Mouse (Mus musculus) heart, postnatal 0 days (tissue): ENCODE results near the gene Dab2. TPM values are rescaled to one million over a fixed set of nuclear protein-coding genes. Genes with fewer than 3 reads are reported as not detected.
A peak's percentile ranks its signal among the peaks of the same experiment; 100 is the strongest.

Experiments
- ATAC-seq: fragments of 200-750 bp; cut with Nextera tagmentation; 2 replicates; pipeline ENCODE4 v1.8.0; 2017; ENCODE audit warnings: low read depth, moderate number of reproducible peaks, moderate library complexity; ENCODE audit not compliant: insufficient read depth
- DNase-seq: peaks from one replicate; pipeline ENCODE4 v3.0.0-alpha.2; 2016; ENCODE audit warnings: low spot score
- H3K27ac ChIP-seq: fragments of 300-500 bp; sonication (generic); 2 replicates; pipeline ENCODE4 v1.5.1; 2014; ENCODE audit warnings: low read depth, mild to moderate bottlenecking
- H3K27me3 ChIP-seq: fragments of 300-500 bp; sonication (generic); 2 replicates; pipeline ENCODE4 v1.6.1; 2014; ENCODE audit warnings: low read length, mixed read lengths; ENCODE audit not compliant: control insufficient read depth, insufficient read depth
- H3K36me3 ChIP-seq: fragments of 300-500 bp; sonication (generic); replicated peaks from 2 replicates; pipeline ENCODE4 v1.6.1; 2014; ENCODE audit warnings: low read length, mixed read lengths; ENCODE audit not compliant: control insufficient read depth, insufficient read depth
- H3K4me1 ChIP-seq: fragments of 300-500 bp; sonication (generic); 2 replicates; pipeline ENCODE4 v1.6.1; 2014; ENCODE audit warnings: antibody characterized with exemption; ENCODE audit not compliant: control insufficient read depth, insufficient read depth
- H3K4me2 ChIP-seq: fragments of 300-500 bp; sonication (generic); 2 replicates; pipeline ENCODE4 v1.6.1; 2014; ENCODE audit warnings: low read depth, mild to moderate bottlenecking, low read length, moderate library complexity
- H3K4me3 ChIP-seq: fragments of 300-500 bp; sonication (generic); 2 replicates; pipeline ENCODE4 v1.5.1; 2014; ENCODE audit warnings: low read depth, low read length
- H3K9ac ChIP-seq: fragments of 300-500 bp; sonication (generic); replicated peaks from 2 replicates; pipeline ENCODE4 v1.6.1; 2014; ENCODE audit warnings: low read depth, low read length, mixed read lengths
- H3K9me3 ChIP-seq: fragments of 300-500 bp; sonication (generic); replicated peaks from 2 replicates; pipeline ENCODE4 v1.6.1; 2016; ENCODE audit warnings: low read length; ENCODE audit not compliant: control insufficient read depth
- CTCF ChIP-seq: IDR thresholded peaks from 2 replicates; pipeline ENCODE4 v1.5.1; 2016; ENCODE audit warnings: antibody characterized with exemption, control low read depth, low read depth
- EP300 ChIP-seq: IDR thresholded peaks from 2 replicates; pipeline ENCODE4 v1.6.1; 2016; ENCODE audit warnings: antibody characterized with exemption, low read depth
- WGBS: fragments of 180-500 bp; shearing (Covaris S2); extraction: QIAGEN DNeasy Blood & Tissue Kit; methylation state at CpG from one replicate; pipeline ENCODE4 v1.1.7; 2014; 5-methylcytosine and 5-hydroxymethylcytosine counted together
- polyA plus RNA-seq: library from polyadenylated mRNA; unstranded; fragments of >200 nt; fragmentation: Nextera tagmentation; extraction: Ambion mirVana; gene quantifications from 2 replicates; pipeline ENCODE4 v1.2.1, GENCODE M21; 2015
- total RNA-seq: library from RNA; depleted of rRNA; stranded (reverse); fragments of >200 nt; gene quantifications from 2 replicates; pipeline ENCODE4 v1.2.3, GENCODE M21; 2014; ENCODE audit warnings: low replicate concordance

Gene Dab2
- total and polyA plus RNA-seq, 2 experiments from 2014 or later = 9.4 to 11.3 TPM

GRCm38 (mm10) chr15:6390657-6391056, 91.1 kb downstream of the Dab2 start:
- Histone ChIP-seq H3K9me3 (no peaks in the 10 kb centered on the region), H3K4me1 (peaks cover 15% of the 10 kb centered on the region; the same call in 1 of the 2 replicates), H3K27ac (no peak overlapping the region), H3K4me3 (no peak overlapping the region), H3K27me3 (no peaks in the 10 kb centered on the region), H3K9ac (no peak overlapping the region), H3K4me2 (0 out of 2 replicates have a peak overlapping the region, but pooled peaks have one; percentile 6), H3K36me3 (no peaks in the 10 kb centered on the region)
- peak; percentile 31; the same call in 1 of the 2 replicates for ATAC-seq
- peak; percentile 57 for DNase-seq
- TF ChIP-seq EP300 (no peak), CTCF (no peak)
- 30% methylated on average over 2 of the region's 2 CpGs for WGBS

GRCm38 (mm10) chr15:6391886-6392285, 92.3 kb downstream of the Dab2 start:
- TF ChIP-seq EP300 = no peak
- TF ChIP-seq CTCF = no peak
- no peak overlapping the region for H3K4me3 ChIP-seq
- H3K9me3 ChIP-seq = no peaks in the 10 kb centered on the region
- no peak overlapping the region for H3K4me2 ChIP-seq
- no peak overlapping the region for H3K9ac ChIP-seq
- peaks cover 9% of the 10 kb centered on the region; the same call in 1 of the 2 replicates for H3K4me1 ChIP-seq
- H3K27me3 ChIP-seq = no peaks in the 10 kb centered on the region
- no peaks in the 10 kb centered on the region for H3K36me3 ChIP-seq
- 89% methylated on average over 3 of the region's 3 CpGs for WGBS
- DNase-seq (no peak), ATAC-seq (no peak)
- no peak overlapping the region for H3K27ac ChIP-seq

DNA sequence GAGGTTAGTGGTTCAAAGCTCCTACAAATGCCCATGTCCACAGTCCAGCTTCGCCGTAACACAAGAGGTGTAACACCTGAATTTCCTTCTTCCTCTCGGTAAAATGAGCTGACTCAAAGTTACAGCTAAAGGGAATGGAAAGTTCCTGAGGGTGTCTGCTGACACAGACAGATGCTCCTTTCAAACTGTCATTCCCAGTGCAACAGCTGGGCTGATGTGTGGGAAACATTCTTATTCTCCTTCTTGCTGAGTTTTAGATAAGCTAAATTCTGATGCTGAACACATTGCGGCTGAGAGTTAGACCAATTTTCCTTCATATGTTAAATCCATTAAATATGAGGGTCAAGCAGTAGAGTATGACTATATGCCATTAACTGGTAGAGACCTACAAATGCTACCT, 94.0 kb downstream of the Dab2 start:
- H3K4me1 ChIP-seq = peaks cover 9% of the 10 kb centered on the region; the same call in 1 of the 2 replicates
- H3K4me2 ChIP-seq = no peak overlapping the region
- H3K27ac ChIP-seq = no peak overlapping the region
- ATAC-seq (no peak), DNase-seq (no peak)
- H3K9me3 ChIP-seq = no peaks in the 10 kb centered on the region
- H3K4me3 ChIP-seq = no peak overlapping the region
- WGBS = 78% methylated on average over 4 of the region's 4 CpGs
- H3K27me3 ChIP-seq = no peaks in the 10 kb centered on the region
- H3K36me3 ChIP-seq = no peaks in the 10 kb centered on the region
- H3K9ac ChIP-seq = no peak overlapping the region
- TF ChIP-seq CTCF (no peak), EP300 (no peak)

DNA sequence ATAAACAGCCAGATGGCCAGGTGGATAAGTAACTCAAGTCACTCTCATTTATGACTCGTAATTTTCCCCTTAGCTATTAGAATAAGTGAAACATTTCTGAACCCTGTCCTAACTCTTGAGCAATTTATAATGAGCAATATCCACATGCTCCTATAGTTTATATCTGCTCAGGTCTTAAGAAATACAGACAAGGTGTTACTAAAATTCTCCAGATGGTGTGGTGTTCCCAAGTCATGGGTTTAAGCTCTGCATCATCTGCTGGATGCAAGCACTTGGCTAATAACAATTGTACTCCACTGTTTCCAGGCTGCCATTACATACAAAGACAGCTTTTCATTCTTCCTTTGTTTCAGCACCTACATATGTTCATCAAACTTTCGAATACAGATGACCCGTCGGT, 98.6 kb downstream of the Dab2 start:
- no peaks in the 10 kb centered on the region for H3K9me3 ChIP-seq
- no peak overlapping the region for H3K4me2 ChIP-seq
- DNase-seq (no peak), ATAC-seq (no peak)
- TF ChIP-seq CTCF = no peak
- no peak for TF ChIP-seq EP300
- H3K4me1 ChIP-seq = no peaks in the 10 kb centered on the region
- H3K27me3 ChIP-seq = no peaks in the 10 kb centered on the region
- H3K27ac ChIP-seq = no peak overlapping the region
- 91% methylated on average over 4 of the region's 4 CpGs for WGBS
- no peaks in the 10 kb centered on the region for H3K36me3 ChIP-seq
- H3K9ac ChIP-seq = no peak overlapping the region
- H3K4me3 ChIP-seq = no peak overlapping the region

DNA sequence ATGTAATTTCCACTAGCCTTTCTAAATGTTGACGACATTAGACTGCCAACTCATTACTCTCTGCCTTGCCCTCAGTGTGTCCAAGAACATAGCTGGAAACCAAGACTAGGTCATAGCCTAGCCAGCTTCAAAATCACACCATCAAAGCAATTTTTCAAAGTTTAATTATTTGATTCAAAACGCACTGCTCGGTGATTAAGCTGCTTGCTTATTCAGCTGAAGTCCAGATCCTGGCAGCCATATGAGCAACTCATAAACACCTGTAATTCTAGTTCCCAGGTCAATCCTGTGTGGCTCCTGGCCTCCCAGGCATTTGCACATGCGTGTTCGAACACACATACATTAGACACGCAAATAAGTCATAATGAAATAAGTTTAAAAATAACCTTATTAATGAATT, 99.3 kb downstream of the Dab2 start:
- no peaks in the 10 kb centered on the region for H3K36me3 ChIP-seq
- WGBS = 87% methylated on average over 6 of the region's 6 CpGs
- no peak overlapping the region for H3K4me3 ChIP-seq
- H3K27me3 ChIP-seq = no peaks in the 10 kb centered on the region
- no peak for ATAC-seq
- H3K4me2 ChIP-seq = no peak overlapping the region
- no peak for DNase-seq
- H3K27ac ChIP-seq = no peak overlapping the region
- no peak overlapping the region for H3K9ac ChIP-seq
- H3K4me1 ChIP-seq = no peaks in the 10 kb centered on the region
- H3K9me3 ChIP-seq = no peaks in the 10 kb centered on the region
- no peak for TF ChIP-seq EP300
- no peak for TF ChIP-seq CTCF

- H3K36me3 ChIP-seq = no peaks in the 10 kb centered on the region
- no peak overlapping the region for H3K4me2 ChIP-seq
- DNase-seq (no peak), ATAC-seq (no peak)
- no peaks in the 10 kb centered on the region for H3K4me1 ChIP-seq
- TF ChIP-seq CTCF = no peak
- TF ChIP-seq EP300 = no peak
- no peak overlapping the region for H3K27ac ChIP-seq
- WGBS = 68% methylated on average over 8 of the region's 8 CpGs
- no peaks in the 10 kb centered on the region for H3K27me3 ChIP-seq
- no peak overlapping the region for H3K9ac ChIP-seq
- no peak overlapping the region for H3K4me3 ChIP-seq
- no peaks in the 10 kb centered on the region for H3K9me3 ChIP-seq
Observed at GRCm38 (mm10) chr15:6400115-6400514, 100.5 kb downstream of the Dab2 start.
